24 mouse cellular contexts compared by ENCODE assay signal in the genomic region with DNA sequence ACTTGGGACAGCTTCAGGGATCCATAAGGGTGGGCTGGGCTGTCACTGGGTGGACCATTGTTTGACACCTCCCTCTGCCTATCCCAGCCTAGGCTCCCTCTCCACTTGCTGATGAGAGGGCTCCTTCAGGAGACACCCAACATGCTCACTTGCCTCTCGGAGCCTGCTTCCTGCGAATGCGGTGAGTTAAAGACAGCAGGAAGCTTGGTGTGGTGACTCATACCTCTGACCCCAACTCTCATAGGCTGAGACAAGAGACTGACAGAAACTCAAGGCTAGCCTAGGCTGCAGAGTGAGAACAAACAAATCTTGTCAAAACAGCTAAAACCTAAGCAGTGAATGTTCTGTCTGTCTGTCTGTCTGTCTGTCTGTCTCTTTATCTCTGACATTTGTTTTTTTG. TPM values are rescaled to one million over a fixed set of nuclear protein-coding genes. Genes with fewer than 3 reads are reported as not detected.
DNase-seq lines count a peak whose midpoint lies in the region; ATAC-seq and TF ChIP-seq lines count a peak whose summit lies in the region.
"Had no signal": no experiment of that assay in that cellular context is flagged by ENCODE, and none has a peak within 500 bp of the region (broad histone marks: within the 10 kb centered on the region; RNA-seq: fewer than 3 reads in every experiment).

No protein-coding gene starts in this region.

- no peak overlapping the region for H3K9ac ChIP-seq in liver, postnatal 0 days (replicated peaks)
- H3K9ac ChIP-seq in intestine, embryonic 16.5 days (ENCODE audit: low read depth, low read length), result no peak overlapping the region
- H3K9ac ChIP-seq in hindbrain, embryonic 13.5 days, result no peak overlapping the region
- H3K9ac ChIP-seq: forebrain, postnatal 0 days; stomach, embryonic 15.5 days had no signal

- no peak overlapping the region for H3K27ac ChIP-seq in liver, postnatal 0 days (ENCODE audit: low read depth)
- H3K27ac ChIP-seq in intestine, embryonic 16.5 days (ENCODE audit: low read length), result no peak overlapping the region
- H3K27ac ChIP-seq in hindbrain, embryonic 13.5 days, result no peak overlapping the region
- H3K27ac ChIP-seq: heart, embryonic 10.5 days; kidney, postnatal 0 days; stomach, embryonic 15.5 days had no signal

- no peaks in the 10 kb centered on the region for H3K36me3 ChIP-seq in liver, postnatal 0 days (replicated peaks; ENCODE audit: insufficient read depth, low read length)
- no peaks in the 10 kb centered on the region for H3K36me3 ChIP-seq in intestine, embryonic 16.5 days (ENCODE audit: control insufficient read depth, insufficient read depth, low read length)
- no peaks in the 10 kb centered on the region for H3K36me3 ChIP-seq in hindbrain, embryonic 13.5 days
- H3K36me3 ChIP-seq: heart, embryonic 10.5 days; stomach, embryonic 15.5 days had no signal

- 0 out of 2 replicates have a peak, but pooled peaks have one; percentile 25 for ATAC-seq in liver, postnatal 0 days
- peak; percentile 80 for ATAC-seq in megakaryocyte, adult 5-6 weeks (ENCODE audit: poor library complexity, severe bottlenecking)
- ATAC-seq in intestine, embryonic 16.5 days, result no peak
- no peak for ATAC-seq in hindbrain, embryonic 13.5 days (ENCODE audit: low FRiP score)
- ATAC-seq: forebrain, postnatal 0 days; intestine, postnatal 0 days; lung, postnatal 0 days had no signal

- H3K9me3 ChIP-seq in liver, postnatal 0 days (ENCODE audit: low read length), result no peaks in the 10 kb centered on the region
- no peaks in the 10 kb centered on the region for H3K9me3 ChIP-seq in intestine, embryonic 16.5 days (ENCODE audit: control insufficient read depth, low read length)
- no peaks in the 10 kb centered on the region for H3K9me3 ChIP-seq in hindbrain, embryonic 13.5 days
- H3K9me3 ChIP-seq: heart, embryonic 10.5 days; stomach, embryonic 15.5 days had no signal

- no peak for DNase-seq in liver, postnatal 0 days
- no peak for DNase-seq in liver
- DNase-seq in adrenal gland, postnatal 14 days, result peak; percentile 56
- peak; percentile 30 for DNase-seq in thymus, postnatal 4 days
- DNase-seq in Muller cell, postnatal 12 days (ENCODE audit: inconsistent ontology term), result no peak
- DNase-seq: cerebellum, postnatal 14 days; forebrain, postnatal 0 days; gastrocnemius, postnatal 10 days; heart, postnatal 36 days; right cerebral cortex, adult 18-20 months; spleen, adult 18-20 months had no signal

- no peak for TF ChIP-seq EP300 in liver, postnatal 0 days (IDR thresholded peaks at IDR 0.05; ENCODE audit: low read depth)

- no peak overlapping the region for H3K4me2 ChIP-seq in liver, postnatal 0 days (ENCODE audit: low read depth, low read length)
- no peak overlapping the region for H3K4me2 ChIP-seq in intestine, embryonic 16.5 days (ENCODE audit: low read depth, low read length)
- H3K4me2 ChIP-seq in hindbrain, embryonic 13.5 days, result no peak overlapping the region
- H3K4me2 ChIP-seq: stomach, embryonic 15.5 days had no signal

- no peaks in the 10 kb centered on the region for H3K4me1 ChIP-seq in liver, postnatal 0 days (ENCODE audit: insufficient read depth)
- peaks cover 2% of the 10 kb centered on the region; the same call in 1 of the 2 replicates for H3K4me1 ChIP-seq in intestine, embryonic 16.5 days (ENCODE audit: control insufficient read depth, insufficient read depth, low read length)
- no peaks in the 10 kb centered on the region for H3K4me1 ChIP-seq in hindbrain, embryonic 13.5 days (replicated peaks)

- WGBS in liver, postnatal 0 days (ENCODE audit: insufficient replicate concordance), result 24% methylated on average over 3 of the region's 3 CpGs
- 41% methylated on average over 3 of the region's 3 CpGs for WGBS in intestine, embryonic 16.5 days
- 83% methylated on average over 3 of the region's 3 CpGs for WGBS in hindbrain, embryonic 13.5 days

- H3K27me3 ChIP-seq in liver, postnatal 0 days (ENCODE audit: insufficient read depth, low read length), result no peaks in the 10 kb centered on the region
- H3K27me3 ChIP-seq in intestine, embryonic 16.5 days (replicated peaks; ENCODE audit: control insufficient read depth, insufficient read depth, low read length), result no peaks in the 10 kb centered on the region
- no peaks in the 10 kb centered on the region for H3K27me3 ChIP-seq in hindbrain, embryonic 13.5 days
- H3K27me3 ChIP-seq: stomach, embryonic 15.5 days had no signal

- no peak overlapping the region for H3K4me3 ChIP-seq in liver, postnatal 0 days (ENCODE audit: low read depth, low read length)
- H3K4me3 ChIP-seq in intestine, embryonic 16.5 days (ENCODE audit: low read length), result no peak overlapping the region
- H3K4me3 ChIP-seq in hindbrain, embryonic 13.5 days, result no peak overlapping the region
- H3K4me3 ChIP-seq: heart, embryonic 10.5 days; myocyte; stomach, embryonic 15.5 days had no signal

- TF ChIP-seq CTCF in liver, postnatal 0 days (IDR thresholded peaks at IDR 0.05; ENCODE audit: low read depth), result no peak

RNA-seq across cellular contexts. Expression of a gene that starts 40.1 kb away (rescaled TPM):
- polyA plus RNA-seq in liver, postnatal 0 days (2015; fragmentation: Nextera tagmentation; extraction: Ambion mirVana), result 144 and 149 TPM in 2 replicates
- total RNA-seq in adrenal gland, postnatal 14 days (2021), result 138 and 149 TPM in 2 replicates
- total RNA-seq in megakaryocyte, adult 5-6 weeks (2015), result 12.6 and 15.5 TPM in 2 replicates
- total RNA-seq in megakaryocyte, adult 5-6 weeks (2017), result 12.6 and 25.3 TPM in 2 replicates
- polyA plus RNA-seq in intestine, embryonic 16.5 days (2015; fragmentation: Nextera tagmentation; extraction: Ambion mirVana), result 164 and 173 TPM in 2 replicates
- 93.0 and 95.0 TPM in 2 replicates for polyA plus RNA-seq in hindbrain, embryonic 13.5 days (2015; fragmentation: Nextera tagmentation; extraction: Ambion mirVana)

RNA-seq across cellular contexts. Expression of a gene that starts 48.9 kb away (rescaled TPM):
- polyA plus RNA-seq in liver, postnatal 0 days (2015; fragmentation: Nextera tagmentation; extraction: Ambion mirVana), result 0.06 TPM in 1 of 2 replicates, not detected in the other
- total RNA-seq in adrenal gland, postnatal 14 days (2021), result 0.60 and 0.85 TPM in 2 replicates
- 0.04 and 0.07 TPM in 2 replicates for total RNA-seq in megakaryocyte, adult 5-6 weeks (2015)
- total RNA-seq in megakaryocyte, adult 5-6 weeks (2017), result 0.04 and 0.08 TPM in 2 replicates
- 0.18 and 0.28 TPM in 2 replicates for polyA plus RNA-seq in intestine, embryonic 16.5 days (2015; fragmentation: Nextera tagmentation; extraction: Ambion mirVana)
- polyA plus RNA-seq in hindbrain, embryonic 13.5 days (2015; fragmentation: Nextera tagmentation; extraction: Ambion mirVana), result 0.03 TPM in 1 of 2 replicates, not detected in the other
- total RNA-seq: forebrain, postnatal 0 days; left cerebral cortex, postnatal 14 days; liver, adult 2 months had no signal
- polyA plus RNA-seq: C2C12; embryonic facial prominence, embryonic 11.5 days; kidney, postnatal 0 days; liver, adult 2 months; lung, postnatal 0 days had no signal

RNA-seq across cellular contexts. Expression of a gene that starts 54.6 kb away (rescaled TPM):
- polyA plus RNA-seq in liver, postnatal 0 days (2015; fragmentation: Nextera tagmentation; extraction: Ambion mirVana), result 0.33 TPM in 2 replicates
- 1.0 and 1.3 TPM in 2 replicates for total RNA-seq in adrenal gland, postnatal 14 days (2021)
- total RNA-seq in megakaryocyte, adult 5-6 weeks (2015), result 0.40 and 0.43 TPM in 2 replicates
- total RNA-seq in megakaryocyte, adult 5-6 weeks (2017), result 0.29 and 0.37 TPM in 2 replicates
- polyA plus RNA-seq in intestine, embryonic 16.5 days (2015; fragmentation: Nextera tagmentation; extraction: Ambion mirVana), result 0.76 and 0.80 TPM in 2 replicates
- polyA plus RNA-seq in hindbrain, embryonic 13.5 days (2015; fragmentation: Nextera tagmentation; extraction: Ambion mirVana), result 6.3 and 7.5 TPM in 2 replicates

Comparison
In these comparisons a context has a peak if more than half of its experiments do, and no peak if none do; other contexts are left out.
1. ATAC-seq: peak in liver, postnatal 0 days (single experiment) and megakaryocyte, adult 5-6 weeks (single experiment); none in intestine, embryonic 16.5 days (single experiment) and hindbrain, embryonic 13.5 days (single experiment).
2. DNase-seq: peak in adrenal gland, postnatal 14 days (single experiment) and thymus, postnatal 4 days (single experiment); none in liver, postnatal 0 days (single experiment), liver (single experiment) and Muller cell, postnatal 12 days (single experiment).